In genomic region chr12:52390242-52390641, GRCm38 (mm10) we compare ENCODE assay signal across 10 mouse cellular contexts.
DNase-seq lines count a peak whose midpoint lies in the region; ATAC-seq and TF ChIP-seq lines count a peak whose summit lies in the region.
"Had no signal": no experiment of that assay in that cellular context is flagged by ENCODE, and none has a peak within 500 bp of the region (broad histone marks: within the 10 kb centered on the region; RNA-seq: fewer than 3 reads in every experiment).

No protein-coding gene starts in this region.

- H3K9ac ChIP-seq in midbrain, embryonic 16.5 days (ENCODE audit: low read depth, low read length) = no peak overlapping the region
- no peak overlapping the region for H3K9ac ChIP-seq in midbrain, postnatal 0 days (replicated peaks; ENCODE audit: low read length, poor library complexity, severe bottlenecking)
- no peak overlapping the region for H3K9ac ChIP-seq in hindbrain, embryonic 11.5 days (ENCODE audit: low read depth, low read length)
- H3K9ac ChIP-seq in liver, embryonic 12.5 days = no peak overlapping the region
- H3K9ac ChIP-seq: stomach, embryonic 15.5 days had no signal

- no peaks in the 10 kb centered on the region for H3K36me3 ChIP-seq in midbrain, embryonic 16.5 days (ENCODE audit: control insufficient read depth, insufficient read depth, low read length)
- H3K36me3 ChIP-seq in midbrain, postnatal 0 days (ENCODE audit: insufficient read depth, low read length) = no peaks in the 10 kb centered on the region
- H3K36me3 ChIP-seq in hindbrain, embryonic 11.5 days (ENCODE audit: control insufficient read depth, insufficient read depth, low read length) = no peaks in the 10 kb centered on the region
- H3K36me3 ChIP-seq in liver, embryonic 12.5 days = no peaks in the 10 kb centered on the region
- H3K36me3 ChIP-seq: stomach, embryonic 15.5 days had no signal

- no peak overlapping the region for H3K4me3 ChIP-seq in midbrain, embryonic 16.5 days (ENCODE audit: low read depth, low read length)
- no peak overlapping the region for H3K4me3 ChIP-seq in midbrain, postnatal 0 days (ENCODE audit: low read depth, low read length)
- H3K4me3 ChIP-seq in hindbrain, embryonic 11.5 days (ENCODE audit: low read depth, low read length) = no peak overlapping the region
- H3K4me3 ChIP-seq in liver, embryonic 12.5 days = no peak overlapping the region
- H3K4me3 ChIP-seq: stomach, embryonic 15.5 days had no signal

- H3K27ac ChIP-seq in midbrain, embryonic 16.5 days (ENCODE audit: low read length) = no peak overlapping the region
- no peak overlapping the region for H3K27ac ChIP-seq in midbrain, postnatal 0 days (ENCODE audit: low read depth, low read length)
- no peak overlapping the region for H3K27ac ChIP-seq in hindbrain, embryonic 11.5 days (ENCODE audit: low read depth, low read length)
- no peak overlapping the region for H3K27ac ChIP-seq in liver, embryonic 12.5 days
- H3K27ac ChIP-seq: stomach, embryonic 15.5 days had no signal

- ATAC-seq in midbrain, embryonic 16.5 days = peak; percentile 44; the same call in 1 of the 2 replicates
- ATAC-seq in midbrain, postnatal 0 days (ENCODE audit: low FRiP score) = no peak
- 0 out of 2 replicates have a peak, but pooled peaks have one; percentile 4 for ATAC-seq in hindbrain, embryonic 11.5 days (ENCODE audit: low FRiP score)
- ATAC-seq in liver, embryonic 12.5 days = no peak
- ATAC-seq: Patski had no signal

- no peak for TF ChIP-seq CTCF in midbrain, postnatal 0 days (IDR thresholded peaks at IDR 0.05)

- WGBS in midbrain, embryonic 16.5 days = 47% methylated on average over 4 of the region's 4 CpGs
- 53% methylated on average over 4 of the region's 4 CpGs for WGBS in midbrain, postnatal 0 days
- 60% methylated on average over 4 of the region's 4 CpGs for WGBS in hindbrain, embryonic 11.5 days
- 41% methylated on average over 4 of the region's 4 CpGs for whole genome bisulfite sequencing in liver, embryonic 12.5 days (ENCODE audit: insufficient replicate concordance)

- H3K4me1 ChIP-seq in midbrain, embryonic 16.5 days (ENCODE audit: control insufficient read depth, insufficient read depth, low read length) = peaks cover 10% of the 10 kb centered on the region; the same call in 1 of the 2 replicates
- no peaks in the 10 kb centered on the region for H3K4me1 ChIP-seq in midbrain, postnatal 0 days (ENCODE audit: insufficient read depth, low read length)
- 0 out of 2 replicates have a peak, but pooled peaks cover 3% of the 10 kb centered on the region for H3K4me1 ChIP-seq in hindbrain, embryonic 11.5 days (replicated peaks; ENCODE audit: control insufficient read depth, insufficient read depth, low read length)
- no peaks in the 10 kb centered on the region for H3K4me1 ChIP-seq in liver, embryonic 12.5 days
- H3K4me1 ChIP-seq: stomach, embryonic 15.5 days had no signal

- no peak overlapping the region for H3K4me2 ChIP-seq in midbrain, embryonic 16.5 days (ENCODE audit: low read length)
- H3K4me2 ChIP-seq in midbrain, postnatal 0 days (ENCODE audit: low read depth, low read length, poor library complexity, severe bottlenecking) = no peak overlapping the region
- no peak overlapping the region for H3K4me2 ChIP-seq in hindbrain, embryonic 11.5 days (replicated peaks; ENCODE audit: low read depth, low read length)
- no peak overlapping the region for H3K4me2 ChIP-seq in liver, embryonic 12.5 days
- H3K4me2 ChIP-seq: stomach, embryonic 15.5 days had no signal

- 0 out of 2 replicates have a peak, but pooled peaks cover 2% of the 10 kb centered on the region for H3K27me3 ChIP-seq in midbrain, embryonic 16.5 days (ENCODE audit: control insufficient read depth, insufficient read depth, low read depth, low read length)
- no peaks in the 10 kb centered on the region for H3K27me3 ChIP-seq in midbrain, postnatal 0 days (ENCODE audit: insufficient read depth, low read length)
- H3K27me3 ChIP-seq in hindbrain, embryonic 11.5 days (ENCODE audit: control insufficient read depth, insufficient read depth, low read length) = no peaks in the 10 kb centered on the region
- no peaks in the 10 kb centered on the region for H3K27me3 ChIP-seq in liver, embryonic 12.5 days (replicated peaks)
- H3K27me3 ChIP-seq: Patski; stomach, embryonic 15.5 days had no signal

- no peaks in the 10 kb centered on the region; the same call in 1 of the 2 replicates for H3K9me3 ChIP-seq in midbrain, embryonic 16.5 days (replicated peaks; ENCODE audit: control insufficient read depth, low read length, poor library complexity, severe bottlenecking)
- H3K9me3 ChIP-seq in midbrain, postnatal 0 days (ENCODE audit: low read length) = no peaks in the 10 kb centered on the region
- no peaks in the 10 kb centered on the region for H3K9me3 ChIP-seq in hindbrain, embryonic 11.5 days (ENCODE audit: control insufficient read depth, low read length)
- H3K9me3 ChIP-seq in liver, embryonic 12.5 days (replicated peaks) = no peaks in the 10 kb centered on the region
- H3K9me3 ChIP-seq: stomach, embryonic 15.5 days had no signal

- DNase-seq in gastrocnemius, postnatal 25 days = peak; percentile 13
- DNase-seq in gastrocnemius, postnatal 4 days (ENCODE audit: low spot score in 2 of 2) = no peak
- DNase-seq in midbrain, postnatal 0 days (ENCODE audit: low spot score) = no peak
- DNase-seq in hindbrain, embryonic 11.5 days (ENCODE audit: low spot score) = no peak
- peak; percentile 83 for DNase-seq in lung, postnatal 36 days
- DNase-seq in natural killer cell, adult 2 months (ENCODE audit: low spot score in 2 of 2) = no peak

Comparison
In these comparisons a context has a peak if more than half of its experiments do, and no peak if none do; other contexts are left out.
1. DNase-seq: peak in gastrocnemius, postnatal 25 days (single experiment) and lung, postnatal 36 days (single experiment); none in gastrocnemius, postnatal 4 days (0 of 2), midbrain, postnatal 0 days (single experiment), hindbrain, embryonic 11.5 days (single experiment) and natural killer cell, adult 2 months (0 of 2).
2. ATAC-seq: peak in midbrain, embryonic 16.5 days (single experiment) and hindbrain, embryonic 11.5 days (single experiment); none in midbrain, postnatal 0 days (single experiment) and liver, embryonic 12.5 days (single experiment).